Mouse (Mus musculus) embryonic facial prominence, embryonic 15.5 days (tissue): ENCODE data around the gene Chd1l. TPM values are rescaled to one million over a fixed set of nuclear protein-coding genes. Genes with fewer than 3 reads are reported as not detected.

Experiments used
- ATAC-seq: fragments of 200-750 bp; cut with Nextera tagmentation; 2 replicates; pipeline ENCODE4 v1.8.0; 2017; ENCODE audit warnings: low read depth, moderate TSS enrichment; ENCODE audit not compliant: insufficient number of reproducible peaks, low FRiP score, low TSS enrichment
- H3K27ac ChIP-seq: fragments of 300-500 bp; sonication (generic); replicated peaks from 2 replicates; pipeline ENCODE4 v1.5.1; 2015; ENCODE audit warnings: mild to moderate bottlenecking, inconsistent platforms
- H3K27me3 ChIP-seq: fragments of 300-500 bp; sonication (generic); 2 replicates; pipeline ENCODE4 v1.6.1; 2015; ENCODE audit warnings: inconsistent platforms
- H3K36me3 ChIP-seq: fragments of 300-500 bp; sonication (generic); 2 replicates; pipeline ENCODE4 v1.6.1; 2015; ENCODE audit warnings: mild to moderate bottlenecking, inconsistent platforms
- H3K4me1 ChIP-seq: fragments of 300-500 bp; sonication (generic); 2 replicates; pipeline ENCODE4 v1.6.1; 2015; ENCODE audit warnings: inconsistent platforms
- H3K4me2 ChIP-seq: fragments of 300-500 bp; sonication (generic); replicated peaks from 2 replicates; pipeline ENCODE4 v1.6.1; 2015; ENCODE audit warnings: mild to moderate bottlenecking, inconsistent platforms
- H3K4me3 ChIP-seq: fragments of 300-500 bp; sonication (generic); replicated peaks from 2 replicates; pipeline ENCODE4 v1.5.1; 2015; ENCODE audit warnings: mild to moderate bottlenecking, inconsistent platforms
- H3K9ac ChIP-seq: fragments of 300-500 bp; sonication (generic); 2 replicates; pipeline ENCODE4 v1.6.1; 2015; ENCODE audit warnings: inconsistent platforms
- H3K9me3 ChIP-seq: fragments of 300-500 bp; sonication (generic); replicated peaks from 2 replicates; pipeline ENCODE4 v1.6.1; 2016; ENCODE audit warnings: inconsistent platforms
- WGBS: fragments of 180-500 bp; shearing (Covaris S2); methylation state at CpG from one replicate; pipeline ENCODE4 v1.1.7; 2015; 5-methylcytosine and 5-hydroxymethylcytosine counted together
- polyA plus RNA-seq: library from polyadenylated mRNA; unstranded; fragments of >200 nt; fragmentation: Nextera tagmentation; extraction: Ambion mirVana; gene quantifications from 2 replicates; pipeline ENCODE4 v1.2.1, GENCODE M21; 2015

Chd1l gene
- polyA plus RNA-seq, 1 experiment from 2014 or later: 14.5 TPM

DNA sequence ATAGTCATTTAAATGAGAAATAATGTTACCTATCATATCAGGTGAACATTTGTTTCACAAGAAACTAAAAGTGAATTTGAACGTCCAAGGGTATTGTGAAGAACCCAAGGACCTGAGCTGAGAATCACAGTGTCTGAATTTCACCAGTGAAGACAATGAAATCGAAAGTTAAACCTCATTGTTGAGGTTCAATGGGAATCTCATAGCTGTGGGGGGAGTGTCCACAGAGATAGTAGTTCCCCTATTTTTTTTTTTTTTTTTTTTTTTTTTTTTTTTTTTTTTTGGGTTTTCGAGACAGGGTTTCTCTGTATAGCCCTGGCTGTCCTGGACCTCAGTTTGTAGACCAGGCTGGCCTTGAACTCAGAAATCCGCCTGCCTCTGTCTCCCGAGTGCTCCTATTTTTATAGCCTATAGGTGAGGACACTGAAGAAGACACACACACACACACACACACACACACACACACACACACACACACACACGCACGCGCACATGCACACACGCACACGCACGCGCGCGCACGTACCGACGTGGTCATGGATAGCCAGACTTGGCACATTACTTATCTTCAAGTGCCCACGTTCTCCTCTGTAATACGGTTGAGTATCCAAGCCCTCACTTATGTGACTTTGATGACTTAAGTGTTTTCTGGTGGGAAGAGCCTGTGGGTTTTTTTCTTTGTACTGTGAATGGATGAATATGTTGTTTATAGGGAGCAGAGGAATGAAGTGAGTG, 7.3 kb upstream of the Chd1l start:
- no peak overlapping the region for H3K4me2 ChIP-seq
- no peak overlapping the region for H3K27ac ChIP-seq
- WGBS: 94% methylated on average over 18 of the region's 19 CpGs
- H3K4me1 ChIP-seq: no peaks in the 10 kb centered on the region
- H3K9me3 ChIP-seq: no peaks in the 10 kb centered on the region
- H3K4me3 ChIP-seq: no peak overlapping the region
- H3K27me3 ChIP-seq: no peaks in the 10 kb centered on the region
- no peak overlapping the region for H3K9ac ChIP-seq
- no peak for ATAC-seq
- H3K36me3 ChIP-seq: no peaks in the 10 kb centered on the region

DNA sequence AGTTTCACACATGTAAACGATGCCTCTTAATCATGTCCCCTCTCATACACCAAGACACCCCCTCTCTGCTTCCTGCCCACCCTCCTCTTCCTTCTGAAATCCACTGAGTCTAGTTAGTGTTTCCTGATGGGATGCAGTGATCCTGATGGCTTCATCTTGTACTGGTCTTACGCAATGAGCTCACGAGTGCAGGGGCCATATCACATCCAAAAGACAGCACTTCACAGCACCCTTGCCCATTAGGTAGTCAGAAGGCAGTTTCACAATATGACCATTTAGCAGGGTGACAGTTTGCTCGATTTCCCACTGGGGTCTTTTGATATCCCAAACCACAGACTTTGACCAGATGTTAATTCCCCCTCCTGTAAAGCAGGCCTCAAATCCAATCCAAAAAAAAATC, 5.9 kb upstream of the Chd1l start:
- Histone ChIP-seq H3K27me3 (no peaks in the 10 kb centered on the region), H3K4me2 (no peak overlapping the region), H3K4me1 (no peaks in the 10 kb centered on the region), H3K36me3 (no peaks in the 10 kb centered on the region), H3K27ac (no peak overlapping the region), H3K9me3 (no peaks in the 10 kb centered on the region), H3K9ac (no peak overlapping the region), H3K4me3 (no peak overlapping the region)
- WGBS: 83% methylated on average over 4 of the region's 4 CpGs
- ATAC-seq: no peak

DNA sequence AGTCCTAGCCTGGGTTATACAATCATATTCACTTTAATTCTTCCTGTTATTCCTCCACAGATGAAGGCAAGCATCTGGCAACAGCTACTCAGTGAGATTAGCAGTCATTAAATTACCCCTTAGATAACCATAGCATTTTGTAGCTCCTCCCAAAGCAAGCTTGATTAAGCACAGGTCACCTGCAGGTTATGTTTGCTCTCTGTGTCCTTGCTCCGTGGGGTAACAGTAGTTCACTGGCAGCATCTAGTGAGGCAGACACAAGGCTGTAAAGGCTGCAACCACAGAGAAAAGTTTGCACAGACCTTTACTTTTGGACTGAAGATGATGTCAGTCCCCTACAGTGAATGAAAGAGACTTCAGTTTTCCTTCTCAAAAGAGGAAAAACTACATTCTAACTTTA, 5.2 kb upstream of the Chd1l start:
- ATAC-seq: no peak
- H3K9ac ChIP-seq: no peak overlapping the region
- no peaks in the 10 kb centered on the region for H3K9me3 ChIP-seq
- H3K4me3 ChIP-seq: no peak overlapping the region
- no peak overlapping the region for H3K27ac ChIP-seq
- no peaks in the 10 kb centered on the region for H3K4me1 ChIP-seq
- no peaks in the 10 kb centered on the region for H3K27me3 ChIP-seq
- H3K4me2 ChIP-seq: no peak overlapping the region
- WGBS: 3% methylated on average over 1 of the region's 1 CpGs
- no peaks in the 10 kb centered on the region for H3K36me3 ChIP-seq

- Histone ChIP-seq H3K27me3 (no peaks in the 10 kb centered on the region), H3K27ac (no peak overlapping the region), H3K4me3 (no peak overlapping the region), H3K4me1 (peaks cover 4% of the 10 kb centered on the region; the same call in 1 of the 2 replicates), H3K36me3 (no peaks in the 10 kb centered on the region), H3K4me2 (no peak overlapping the region), H3K9me3 (no peaks in the 10 kb centered on the region), H3K9ac (no peak overlapping the region)
- 83% methylated on average over 6 of the region's 6 CpGs for WGBS
- ATAC-seq: no peak
Observed at GRCm38 (mm10) chr3:97611021-97611420, 1.0 kb upstream of the Chd1l start.

DNA sequence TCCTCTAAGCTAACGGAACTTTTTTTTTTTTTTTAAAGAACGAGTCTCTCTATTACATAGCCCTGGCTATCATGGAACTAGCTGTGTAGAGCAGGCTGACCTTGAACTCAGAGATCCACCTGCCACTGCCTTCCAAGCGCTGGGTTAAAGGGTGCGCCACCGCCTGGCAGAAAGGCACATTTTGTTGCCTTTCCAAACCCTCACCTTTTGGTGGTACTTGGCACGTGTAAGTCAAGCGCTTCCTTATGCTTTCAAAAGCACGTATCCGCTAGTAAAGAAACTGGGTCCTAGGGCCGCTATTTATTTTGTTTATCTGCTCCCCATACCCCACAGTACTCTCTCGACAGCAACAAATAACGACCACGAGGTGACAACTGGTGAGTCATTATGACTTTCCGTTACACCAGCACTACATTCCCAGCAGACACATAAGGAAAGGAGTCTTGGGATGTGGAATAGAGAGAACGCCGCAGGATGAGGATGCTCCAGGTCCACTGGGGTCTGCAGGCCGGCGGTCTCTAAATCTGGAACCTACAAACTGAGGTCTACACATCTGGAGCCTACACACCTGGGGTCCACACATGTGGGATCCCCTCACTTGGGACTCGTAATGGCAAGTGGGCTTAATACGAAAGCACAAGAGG, 680 bp downstream of the Chd1l start:
- H3K4me1 ChIP-seq: peaks cover 4% of the 10 kb centered on the region; the same call in 1 of the 2 replicates
- H3K4me3 ChIP-seq: peak overlapping the region; percentile 66
- H3K27ac ChIP-seq: peak overlapping the region; percentile 85; the same call in 1 of the 2 replicates
- peak overlapping the region; percentile 81 for H3K4me2 ChIP-seq
- peak overlapping the region; percentile 51 for H3K9ac ChIP-seq
- H3K36me3 ChIP-seq: no peaks in the 10 kb centered on the region
- no peak for ATAC-seq
- no peaks in the 10 kb centered on the region for H3K27me3 ChIP-seq
- 4% methylated on average over 20 of the region's 20 CpGs for WGBS
- H3K9me3 ChIP-seq: no peaks in the 10 kb centered on the region

DNA sequence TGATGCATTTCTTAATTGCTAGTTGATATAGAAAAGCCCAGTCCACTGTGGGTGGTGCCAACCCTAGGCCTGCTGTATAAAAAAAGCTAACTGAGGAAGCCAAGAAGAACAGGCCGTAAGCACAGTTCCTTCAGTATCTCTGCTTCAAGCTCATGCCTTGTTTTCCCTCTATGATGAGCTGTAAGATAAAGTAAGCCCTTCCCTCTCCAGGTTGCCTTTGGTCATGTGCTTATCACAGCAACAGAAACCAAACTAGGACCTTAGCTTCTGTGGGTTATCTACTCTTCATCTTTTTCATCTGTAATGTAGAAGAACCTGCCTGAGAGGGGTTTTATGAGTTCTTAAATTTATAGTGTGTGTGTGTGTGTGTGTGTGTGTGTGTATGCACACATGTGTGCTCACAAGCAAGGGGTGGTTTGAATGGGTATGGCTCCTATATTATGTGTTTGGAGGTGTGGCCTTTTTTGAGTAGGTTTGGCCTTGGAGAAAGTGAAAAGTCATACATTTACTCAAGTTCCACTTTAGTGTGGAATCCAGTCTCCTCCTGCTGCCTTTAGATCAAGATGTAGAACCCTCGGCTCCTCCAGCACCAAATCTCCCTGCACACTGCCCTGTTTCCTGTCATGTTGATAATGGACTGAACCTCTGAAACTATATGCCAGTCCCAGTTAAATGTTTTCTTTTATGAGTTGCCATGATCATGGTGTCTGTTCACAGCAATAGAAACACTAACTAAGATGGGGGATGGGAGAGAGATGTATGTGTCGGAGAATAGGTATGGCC, 9.8 kb downstream of the Chd1l start:
- peaks cover 17% of the 10 kb centered on the region for H3K36me3 ChIP-seq
- no peak overlapping the region for H3K9ac ChIP-seq
- 91% methylated on average over 3 of the region's 3 CpGs for WGBS
- ATAC-seq: no peak
- no peaks in the 10 kb centered on the region for H3K27me3 ChIP-seq
- no peaks in the 10 kb centered on the region for H3K4me1 ChIP-seq
- H3K4me3 ChIP-seq: no peak overlapping the region
- H3K4me2 ChIP-seq: no peak overlapping the region
- no peaks in the 10 kb centered on the region for H3K9me3 ChIP-seq
- H3K27ac ChIP-seq: no peak overlapping the region

GRCm38 (mm10) chr3:97596796-97597195, 13.2 kb downstream of the Chd1l start:
- H3K36me3 ChIP-seq: peaks cover 21% of the 10 kb centered on the region

GRCm38 (mm10) chr3:97595066-97595465, 14.9 kb downstream of the Chd1l start:
- Histone ChIP-seq H3K4me3 (no peak overlapping the region), H3K36me3 (peaks cover 15% of the 10 kb centered on the region), H3K27ac (no peak overlapping the region), H3K9me3 (no peaks in the 10 kb centered on the region), H3K4me2 (no peak overlapping the region), H3K4me1 (no peaks in the 10 kb centered on the region), H3K27me3 (no peaks in the 10 kb centered on the region), H3K9ac (no peak overlapping the region)
- no peak for ATAC-seq
- WGBS: 88% methylated on average over 6 of the region's 6 CpGs

More at GRCm38 (mm10) chr3:97596796-97597195, 13.2 kb downstream of the Chd1l start:
- Histone ChIP-seq H3K27me3 (no peaks in the 10 kb centered on the region), H3K4me3 (no peak overlapping the region), H3K4me2 (no peak overlapping the region), H3K9ac (no peak overlapping the region), H3K4me1 (no peaks in the 10 kb centered on the region), H3K27ac (no peak overlapping the region), H3K9me3 (no peaks in the 10 kb centered on the region)
- no peak for ATAC-seq
- 79% methylated on average over 8 of the region's 8 CpGs for WGBS

GRCm38 (mm10) chr3:97594140-97594539, 15.9 kb downstream of the Chd1l start:
- no peak overlapping the region for H3K4me3 ChIP-seq
- no peaks in the 10 kb centered on the region for H3K4me1 ChIP-seq
- H3K9ac ChIP-seq: no peak overlapping the region
- H3K9me3 ChIP-seq: no peaks in the 10 kb centered on the region
- WGBS: 81% methylated on average over 13 of the region's 13 CpGs
- H3K27me3 ChIP-seq: no peaks in the 10 kb centered on the region
- ATAC-seq: no peak
- no peak overlapping the region for H3K27ac ChIP-seq
- peaks cover 16% of the 10 kb centered on the region for H3K36me3 ChIP-seq
- no peak overlapping the region for H3K4me2 ChIP-seq

- no peak for ATAC-seq
- Histone ChIP-seq H3K27ac (no peak overlapping the region), H3K4me1 (no peaks in the 10 kb centered on the region), H3K4me2 (no peak overlapping the region), H3K9ac (no peak overlapping the region), H3K9me3 (no peaks in the 10 kb centered on the region), H3K4me3 (no peak overlapping the region), H3K27me3 (no peaks in the 10 kb centered on the region), H3K36me3 (peaks cover 16% of the 10 kb centered on the region)
- 89% methylated on average over 5 of the region's 5 CpGs for WGBS
Observed at GRCm38 (mm10) chr3:97593089-97593488, 16.9 kb downstream of the Chd1l start.

GRCm38 (mm10) chr3:97590699-97591098, 19.3 kb downstream of the Chd1l start:
- WGBS: 72% methylated on average over 8 of the region's 8 CpGs

More at GRCm38 (mm10) chr3:97590699-97591098, 19.3 kb downstream of the Chd1l start:
- Histone ChIP-seq H3K4me3 (no peak overlapping the region), H3K27me3 (no peaks in the 10 kb centered on the region), H3K36me3 (peaks cover 24% of the 10 kb centered on the region; the same call in 1 of the 2 replicates), H3K4me1 (no peaks in the 10 kb centered on the region), H3K9ac (no peak overlapping the region), H3K9me3 (no peaks in the 10 kb centered on the region), H3K27ac (no peak overlapping the region), H3K4me2 (no peak overlapping the region)
- no peak for ATAC-seq
